Comparison of ENCODE assay signal across 9 mouse cellular contexts in genomic region chr5:115531671-115532270, GRCm38 (mm10). TPM values are rescaled to one million over a fixed set of nuclear protein-coding genes. Genes with fewer than 3 reads are reported as not detected.
A peak's percentile ranks its signal among the peaks of the same experiment; 100 is the strongest.
DNase-seq lines count a peak whose midpoint lies in the region; ATAC-seq and TF ChIP-seq lines count a peak whose summit lies in the region.
"Had no signal": no experiment of that assay in that cellular context is flagged by ENCODE, and none has a peak within 500 bp of the region (broad histone marks: within the 10 kb centered on the region; RNA-seq: fewer than 3 reads in every experiment).

No protein-coding gene starts in this region.

- no peaks in the 10 kb centered on the region for H3K36me3 ChIP-seq in forebrain, embryonic 12.5 days (replicated peaks)
- H3K36me3 ChIP-seq in stomach, embryonic 16.5 days (ENCODE audit: control insufficient read depth, insufficient read depth, low read length), result no peaks in the 10 kb centered on the region

- peaks cover 42% of the 10 kb centered on the region for H3K4me1 ChIP-seq in forebrain, embryonic 12.5 days
- peaks cover 74% of the 10 kb centered on the region for H3K4me1 ChIP-seq in stomach, embryonic 16.5 days (ENCODE audit: control insufficient read depth, insufficient read depth, low read length)

- H3K4me2 ChIP-seq in forebrain, embryonic 12.5 days, result no peak overlapping the region
- H3K4me2 ChIP-seq in stomach, embryonic 16.5 days (ENCODE audit: low read depth, low read length), result peak overlapping the region; percentile 33

- no peak overlapping the region for H3K4me3 ChIP-seq in forebrain, embryonic 12.5 days (replicated peaks)
- H3K4me3 ChIP-seq in stomach, embryonic 16.5 days (replicated peaks; ENCODE audit: low read length), result no peak overlapping the region

- H3K9me3 ChIP-seq in forebrain, embryonic 12.5 days, result no peaks in the 10 kb centered on the region
- H3K9me3 ChIP-seq in stomach, embryonic 16.5 days (replicated peaks; ENCODE audit: control insufficient read depth, low read length), result no peaks in the 10 kb centered on the region

- H3K9ac ChIP-seq in forebrain, embryonic 12.5 days, result 0 out of 2 replicates have a peak overlapping the region, but pooled peaks have one; percentile 29
- H3K9ac ChIP-seq in stomach, embryonic 16.5 days (ENCODE audit: low read length), result peak overlapping the region; percentile 51

- no peak for ATAC-seq in forebrain, embryonic 12.5 days (ENCODE audit: low FRiP score)
- peak; percentile 85 for ATAC-seq in stomach, embryonic 16.5 days (ENCODE audit: insufficient read depth, low FRiP score)
- ATAC-seq: Patski had no signal

- TF ChIP-seq CTCF in brain, embryonic 14.5 days (IDR thresholded peaks at IDR 0.05; ENCODE audit: borderline replicate concordance, extremely low read depth, insufficient read depth, insufficient read length), result no peak

- intact Hi-C loops in heart, postnatal 36 days (cut with DNase I), result no loop called here

- peak; percentile 51 to 67 for DNase-seq in frontal cortex, postnatal 36 days (ENCODE audit: low spot score in 2 of 2)
- DNase-seq in frontal cortex, postnatal 10 days (ENCODE audit: low spot score in 2 of 2), result no peak
- peak; percentile 86 for DNase-seq in brain, embryonic 14.5 days (ENCODE audit: low read depth)
- peak; percentile 80 to 81 for DNase-seq in heart, postnatal 36 days
- peak; percentile 59 to 74 for DNase-seq in layer of hippocampus, postnatal 36 days
- peak; percentile 80 to 91 for DNase-seq in lung, postnatal 4 days

- H3K27ac ChIP-seq in forebrain, embryonic 12.5 days, result peak overlapping the region; percentile 32; the same call in 1 of the 2 replicates
- H3K27ac ChIP-seq in stomach, embryonic 16.5 days (ENCODE audit: low read length), result peak overlapping the region; percentile 80

- H3K27me3 ChIP-seq in forebrain, embryonic 12.5 days, result no peaks in the 10 kb centered on the region
- H3K27me3 ChIP-seq in stomach, embryonic 16.5 days (ENCODE audit: control insufficient read depth, insufficient read depth, low read length), result no peaks in the 10 kb centered on the region
- H3K27me3 ChIP-seq: Patski had no signal

- TF ChIP-seq POLR2A in brain, embryonic 14.5 days (IDR thresholded peaks at IDR 0.05; ENCODE audit: borderline replicate concordance, extremely low read depth, insufficient read depth, insufficient read length, poor library complexity, severe bottlenecking), result no peak

- 70% methylated on average over 18 of the region's 18 CpGs for WGBS in forebrain, embryonic 12.5 days
- WGBS in stomach, embryonic 16.5 days, result 18% methylated on average over 18 of the region's 18 CpGs

RNA-seq across cellular contexts. Expression of gene Pxn, which starts 25.3 kb away (rescaled TPM):
- polyA plus RNA-seq in brain, embryonic 14.5 days (2012; rRNA removed), result 46.9 and 49.7 TPM in 2 replicates
- polyA plus RNA-seq in forebrain, embryonic 12.5 days (2016; fragmentation: Nextera tagmentation; extraction: Ambion mirVana), result 24.6 and 25.3 TPM in 2 replicates
- 10 to 100 TPM; 36.2 to 37.9 TPM for total RNA-seq in heart, postnatal 36 days (2021)
- 10 to 100 TPM; 39.8 to 46.1 TPM for total RNA-seq in layer of hippocampus, postnatal 36 days (2021)
- polyA plus RNA-seq in stomach, embryonic 16.5 days (2015; fragmentation: Nextera tagmentation; extraction: Ambion mirVana), result 41.9 and 44.5 TPM in 2 replicates

RNA-seq across cellular contexts. Expression of gene Rplp0, which starts 27.5 kb away (rescaled TPM):
- polyA plus RNA-seq in brain, embryonic 14.5 days (2012; rRNA removed), result 2,254 and 2,521 TPM in 2 replicates
- 860 and 944 TPM in 2 replicates for polyA plus RNA-seq in forebrain, embryonic 12.5 days (2016; fragmentation: Nextera tagmentation; extraction: Ambion mirVana)
- 100 to 1,000 TPM; 650 to 668 TPM for total RNA-seq in heart, postnatal 36 days (2021)
- 100 to 1,000 TPM; 223 to 227 TPM for total RNA-seq in layer of hippocampus, postnatal 36 days (2021)
- 1,450 and 1,538 TPM in 2 replicates for polyA plus RNA-seq in stomach, embryonic 16.5 days (2015; fragmentation: Nextera tagmentation; extraction: Ambion mirVana)

RNA-seq across cellular contexts. Expression of gene Gcn1l1, which starts 33.3 kb away (rescaled TPM):
- 43.0 and 68.7 TPM in 2 replicates for polyA plus RNA-seq in brain, embryonic 14.5 days (2012; rRNA removed)
- polyA plus RNA-seq in forebrain, embryonic 12.5 days (2016; fragmentation: Nextera tagmentation; extraction: Ambion mirVana), result 60.4 and 67.4 TPM in 2 replicates
- total RNA-seq in heart, postnatal 36 days (2021), result 10 to 100 TPM; 43.1 to 49.5 TPM
- 10 to 100 TPM; 69.4 to 73.1 TPM for total RNA-seq in layer of hippocampus, postnatal 36 days (2021)
- 33.6 and 35.1 TPM in 2 replicates for polyA plus RNA-seq in stomach, embryonic 16.5 days (2015; fragmentation: Nextera tagmentation; extraction: Ambion mirVana)

RNA-seq across cellular contexts. Expression of gene Sirt4, which starts 47.2 kb away (rescaled TPM):
- 57.3 and 89.4 TPM in 2 replicates for polyA plus RNA-seq in brain, embryonic 14.5 days (2012; rRNA removed)
- 20.0 and 23.2 TPM in 2 replicates for polyA plus RNA-seq in forebrain, embryonic 12.5 days (2016; fragmentation: Nextera tagmentation; extraction: Ambion mirVana)
- total RNA-seq in heart, postnatal 36 days (2021), result 10 to 100 TPM; 17.9 to 18.1 TPM
- 10 to 100 TPM; 46.4 to 50.7 TPM for total RNA-seq in layer of hippocampus, postnatal 36 days (2021)
- 24.4 and 28.0 TPM in 2 replicates for polyA plus RNA-seq in stomach, embryonic 16.5 days (2015; fragmentation: Nextera tagmentation; extraction: Ambion mirVana)

Comparison
In these comparisons a context has a peak if more than half of its experiments do, and no peak if none do; other contexts are left out.
1. DNase-seq: peak in frontal cortex, postnatal 36 days (2 of 2), brain, embryonic 14.5 days (single experiment), heart, postnatal 36 days (2 of 2), layer of hippocampus, postnatal 36 days (2 of 2) and lung, postnatal 4 days (2 of 2); none in frontal cortex, postnatal 10 days (0 of 2).